Mouse (Mus musculus) kidney, embryonic 14.5 days (tissue): ENCODE results near the gene Brd9. TPM values are rescaled to one million over a fixed set of nuclear protein-coding genes. Genes with fewer than 3 reads are reported as not detected.

Experiments used
- ATAC-seq: fragments of 200-750 bp; cut with Nextera tagmentation; 2 replicates; pipeline ENCODE4 v1.8.0; 2017; ENCODE audit warnings: moderate number of reproducible peaks, mild to moderate bottlenecking, moderate TSS enrichment, moderate library complexity; ENCODE audit not compliant: low FRiP score, low TSS enrichment
- H3K27ac ChIP-seq: fragments of 300-500 bp; sonication (generic); 2 replicates; pipeline ENCODE4 v1.5.1; 2014; ENCODE audit warnings: low read depth, mild to moderate bottlenecking, low read length, moderate library complexity, mixed read lengths
- H3K27me3 ChIP-seq: fragments of 300-500 bp; sonication (generic); 2 replicates; pipeline ENCODE4 v1.6.1; 2014; ENCODE audit warnings: mild to moderate bottlenecking, low read length; ENCODE audit not compliant: control insufficient read depth, insufficient read depth
- H3K36me3 ChIP-seq: fragments of 300-500 bp; sonication (generic); 2 replicates; pipeline ENCODE4 v1.6.1; 2014; ENCODE audit warnings: low read length, mixed read lengths; ENCODE audit not compliant: control insufficient read depth, insufficient read depth
- H3K4me1 ChIP-seq: fragments of 300-500 bp; sonication (generic); 2 replicates; pipeline ENCODE4 v1.6.1; 2014; ENCODE audit warnings: low read length, mixed read lengths; ENCODE audit not compliant: control insufficient read depth, insufficient read depth
- H3K4me2 ChIP-seq: fragments of 300-500 bp; sonication (generic); replicated peaks from 2 replicates; pipeline ENCODE4 v1.6.1; 2014; ENCODE audit warnings: low read depth, mild to moderate bottlenecking, low read length
- H3K4me3 ChIP-seq: fragments of 300-500 bp; sonication (generic); 2 replicates; pipeline ENCODE4 v1.5.1; 2014; ENCODE audit warnings: mild to moderate bottlenecking, low read length
- H3K9ac ChIP-seq: fragments of 300-500 bp; sonication (generic); 2 replicates; pipeline ENCODE4 v1.6.1; 2014; ENCODE audit warnings: low read depth, mild to moderate bottlenecking, low read length, moderate library complexity
- H3K9me3 ChIP-seq: fragments of 300-500 bp; sonication (generic); 2 replicates; pipeline ENCODE4 v1.6.1; 2016; ENCODE audit warnings: low read length; ENCODE audit not compliant: control insufficient read depth
- WGBS: fragments of 180-500 bp; shearing (Covaris S2); extraction: QIAGEN DNeasy Blood & Tissue Kit; methylation state at CpG from one replicate; pipeline ENCODE4 v1.1.7; 2014; 5-methylcytosine and 5-hydroxymethylcytosine counted together
- polyA plus RNA-seq: library from polyadenylated mRNA; unstranded; fragments of >200 nt; fragmentation: Nextera tagmentation; extraction: Ambion mirVana; gene quantifications from 2 replicates; pipeline ENCODE4 v1.2.1, GENCODE M21; 2014

Brd9 gene
- polyA plus RNA-seq, 1 experiment from 2014 or later: 47.7 TPM

- no peaks in the 10 kb centered on the region for H3K9me3 ChIP-seq
- H3K4me3 ChIP-seq: no peak overlapping the region
- 34% methylated on average over 12 of the region's 12 CpGs for WGBS
- no peak overlapping the region; the same call in 1 of the 2 replicates for H3K4me2 ChIP-seq
- no peak overlapping the region for H3K9ac ChIP-seq
- no peaks in the 10 kb centered on the region for H3K27me3 ChIP-seq
- no peaks in the 10 kb centered on the region for H3K36me3 ChIP-seq
- no peaks in the 10 kb centered on the region for H3K4me1 ChIP-seq
- ATAC-seq: peak; percentile 81
- no peak overlapping the region for H3K27ac ChIP-seq
Observed at GRCm38 (mm10) chr13:73970545-73971448, 33.2 kb downstream of the Brd9 start.

DNA sequence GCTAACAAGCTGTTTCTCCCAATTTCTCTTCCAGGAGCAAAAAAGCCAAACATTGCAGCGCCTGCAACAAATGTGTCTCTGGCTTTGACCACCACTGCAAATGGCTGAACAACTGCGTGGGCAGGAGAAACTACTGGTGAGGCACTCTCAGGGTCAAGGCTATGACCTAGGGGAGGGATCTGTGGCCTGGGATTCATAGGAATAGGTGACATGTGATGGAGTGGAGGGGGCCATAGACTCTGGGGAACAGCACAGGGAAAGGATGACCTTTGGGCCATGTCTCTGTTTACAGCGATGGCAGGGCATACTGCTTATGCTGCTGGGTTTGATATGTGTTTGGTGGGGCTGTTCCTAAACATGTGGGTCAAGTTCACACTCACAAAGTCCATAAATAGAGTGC, 36.9 kb downstream of the Brd9 start:
- Histone ChIP-seq H3K4me1 (no peaks in the 10 kb centered on the region), H3K4me3 (no peak overlapping the region), H3K27ac (no peak overlapping the region), H3K9me3 (no peaks in the 10 kb centered on the region), H3K9ac (no peak overlapping the region), H3K36me3 (no peaks in the 10 kb centered on the region), H3K27me3 (no peaks in the 10 kb centered on the region), H3K4me2 (no peak overlapping the region)
- WGBS: 83% methylated on average over 3 of the region's 3 CpGs
- no peak for ATAC-seq

GRCm38 (mm10) chr13:73976935-73977334, 39.3 kb downstream of the Brd9 start:
- H3K27me3 ChIP-seq: no peaks in the 10 kb centered on the region
- H3K9ac ChIP-seq: no peak overlapping the region
- H3K4me1 ChIP-seq: no peaks in the 10 kb centered on the region
- WGBS: 85% methylated on average over 5 of the region's 5 CpGs
- no peaks in the 10 kb centered on the region for H3K9me3 ChIP-seq
- H3K36me3 ChIP-seq: no peaks in the 10 kb centered on the region
- no peak overlapping the region for H3K27ac ChIP-seq
- H3K4me2 ChIP-seq: no peak overlapping the region
- no peak for ATAC-seq
- H3K4me3 ChIP-seq: no peak overlapping the region

DNA sequence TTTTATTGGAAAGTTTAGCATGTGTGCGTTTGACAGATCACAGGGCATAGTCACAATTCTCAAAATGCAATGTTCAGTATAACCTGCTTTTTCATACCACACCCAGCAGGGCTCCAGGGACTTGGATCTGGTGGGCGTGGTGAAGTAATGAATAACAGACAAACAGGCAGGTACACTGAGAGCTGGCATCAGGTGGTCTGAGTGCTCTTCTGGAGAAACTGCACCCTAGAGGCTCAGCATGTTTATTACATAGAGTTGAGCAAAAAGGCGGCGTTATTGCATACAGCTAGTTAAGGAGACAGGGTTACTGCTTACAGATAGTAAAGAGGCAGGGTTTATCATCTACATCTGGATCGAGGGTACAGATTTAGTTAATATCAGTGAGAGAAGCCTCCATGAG, 52.7 kb downstream of the Brd9 start:
- WGBS: 78% methylated on average over 5 of the region's 5 CpGs
- no peaks in the 10 kb centered on the region for H3K4me1 ChIP-seq
- H3K9ac ChIP-seq: no peak overlapping the region
- no peaks in the 10 kb centered on the region for H3K27me3 ChIP-seq
- no peaks in the 10 kb centered on the region for H3K36me3 ChIP-seq
- no peak overlapping the region for H3K27ac ChIP-seq
- ATAC-seq: no peak
- no peaks in the 10 kb centered on the region for H3K9me3 ChIP-seq
- no peak overlapping the region for H3K4me2 ChIP-seq
- H3K4me3 ChIP-seq: no peak overlapping the region

- Histone ChIP-seq H3K4me2 (no peak overlapping the region), H3K4me1 (no peaks in the 10 kb centered on the region), H3K27me3 (no peaks in the 10 kb centered on the region), H3K9me3 (no peaks in the 10 kb centered on the region), H3K9ac (no peak overlapping the region), H3K4me3 (no peak overlapping the region), H3K36me3 (no peaks in the 10 kb centered on the region), H3K27ac (no peak overlapping the region)
- ATAC-seq: no peak
- 76% methylated on average over 2 of the region's 2 CpGs for WGBS
Observed at GRCm38 (mm10) chr13:73990761-73991160, 53.1 kb downstream of the Brd9 start.

DNA sequence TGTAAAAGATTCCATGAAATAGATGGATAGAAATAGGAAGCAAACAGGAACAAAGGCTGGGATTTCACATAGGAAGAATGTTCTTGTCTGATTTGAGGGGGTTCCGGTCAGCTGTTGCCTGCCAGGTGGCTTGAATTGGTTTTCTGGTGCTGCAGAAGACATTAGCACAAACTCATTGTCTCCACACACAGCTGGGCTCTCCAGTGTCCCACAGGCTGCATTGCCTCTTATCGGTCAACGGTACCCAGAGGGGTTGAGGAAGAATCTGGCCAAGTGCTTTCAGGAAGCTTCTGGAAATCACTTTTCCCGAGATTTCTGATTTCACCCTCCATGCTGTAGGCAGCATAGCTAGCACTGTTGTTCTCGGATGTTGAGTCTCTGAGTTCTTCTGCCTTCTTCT, 53.7 kb downstream of the Brd9 start:
- Histone ChIP-seq H3K9ac (no peak overlapping the region), H3K4me3 (no peak overlapping the region), H3K4me1 (no peaks in the 10 kb centered on the region), H3K27me3 (no peaks in the 10 kb centered on the region), H3K4me2 (no peak overlapping the region), H3K9me3 (no peaks in the 10 kb centered on the region), H3K36me3 (no peaks in the 10 kb centered on the region), H3K27ac (no peak overlapping the region)
- ATAC-seq: no peak
- 83% methylated on average over 5 of the region's 5 CpGs for WGBS

DNA sequence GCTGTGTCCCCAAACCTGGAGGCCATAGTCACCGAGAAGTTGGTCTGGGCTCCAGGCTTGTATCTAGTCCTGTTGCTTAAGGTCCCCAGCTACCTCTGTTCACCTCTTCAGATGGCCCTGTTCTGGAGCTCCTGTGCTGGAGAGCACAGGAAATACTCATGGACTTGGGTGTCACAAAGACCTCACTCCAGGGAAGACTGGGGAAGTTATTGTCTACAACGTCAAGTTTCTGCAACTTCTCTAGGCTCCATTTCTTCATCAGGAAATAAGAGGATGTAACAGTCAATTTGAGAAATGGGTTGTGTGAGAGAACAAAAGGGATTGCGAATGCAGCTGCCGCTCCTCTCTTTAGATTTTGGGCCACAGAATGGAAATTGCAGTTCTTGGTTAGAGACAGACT, 58.8 kb downstream of the Brd9 start:
- no peak for ATAC-seq
- WGBS: 86% methylated on average over 4 of the region's 4 CpGs
- Histone ChIP-seq H3K9ac (no peak overlapping the region), H3K27me3 (no peaks in the 10 kb centered on the region), H3K4me2 (no peak overlapping the region), H3K27ac (no peak overlapping the region), H3K9me3 (no peaks in the 10 kb centered on the region), H3K36me3 (no peaks in the 10 kb centered on the region), H3K4me3 (no peak overlapping the region), H3K4me1 (no peaks in the 10 kb centered on the region)

- no peaks in the 10 kb centered on the region for H3K36me3 ChIP-seq
- ATAC-seq: no peak
- no peak overlapping the region for H3K4me2 ChIP-seq
- no peaks in the 10 kb centered on the region for H3K4me1 ChIP-seq
- no peak overlapping the region for H3K4me3 ChIP-seq
- H3K9me3 ChIP-seq: no peaks in the 10 kb centered on the region
- no peak overlapping the region for H3K9ac ChIP-seq
- no peaks in the 10 kb centered on the region for H3K27me3 ChIP-seq
- no peak overlapping the region for H3K27ac ChIP-seq
Observed at GRCm38 (mm10) chr13:74000519-74000918, 62.9 kb downstream of the Brd9 start.

DNA sequence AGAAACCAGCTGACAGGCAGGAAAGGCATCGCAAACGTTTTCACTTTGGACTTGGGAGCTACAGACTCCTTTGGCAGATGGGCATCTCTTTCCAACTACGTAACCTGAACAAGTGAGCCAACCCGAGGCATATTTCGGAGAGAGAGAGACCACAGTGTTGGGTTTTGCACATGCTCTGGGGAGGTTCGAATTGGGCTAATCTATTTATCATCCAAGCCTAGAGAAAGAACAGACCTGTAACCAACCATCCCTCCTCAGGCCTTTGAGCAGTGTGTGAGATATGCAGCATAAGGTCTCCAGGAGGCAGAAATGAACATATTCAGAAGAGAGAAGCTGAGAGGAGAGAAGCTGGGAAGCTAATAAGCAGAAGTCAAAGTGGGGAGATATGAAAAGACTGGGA, 63.4 kb downstream of the Brd9 start:
- H3K9ac ChIP-seq: no peak overlapping the region
- H3K27ac ChIP-seq: no peak overlapping the region
- 82% methylated on average over 6 of the region's 6 CpGs for WGBS
- ATAC-seq: no peak
- H3K4me3 ChIP-seq: no peak overlapping the region
- H3K4me1 ChIP-seq: no peaks in the 10 kb centered on the region
- no peaks in the 10 kb centered on the region for H3K9me3 ChIP-seq
- no peaks in the 10 kb centered on the region for H3K27me3 ChIP-seq
- no peak overlapping the region for H3K4me2 ChIP-seq
- H3K36me3 ChIP-seq: no peaks in the 10 kb centered on the region
